Mouse (Mus musculus): Measurements from ENCODE around the gene 1700007K13Rik. TPM values are rescaled to one million over a fixed set of nuclear protein-coding genes. Genes with fewer than 3 reads are reported as not detected.

1700007K13Rik gene
- polyA plus RNA-seq, 1 experiment from 2014 or later, result 0.69 TPM

DNA sequence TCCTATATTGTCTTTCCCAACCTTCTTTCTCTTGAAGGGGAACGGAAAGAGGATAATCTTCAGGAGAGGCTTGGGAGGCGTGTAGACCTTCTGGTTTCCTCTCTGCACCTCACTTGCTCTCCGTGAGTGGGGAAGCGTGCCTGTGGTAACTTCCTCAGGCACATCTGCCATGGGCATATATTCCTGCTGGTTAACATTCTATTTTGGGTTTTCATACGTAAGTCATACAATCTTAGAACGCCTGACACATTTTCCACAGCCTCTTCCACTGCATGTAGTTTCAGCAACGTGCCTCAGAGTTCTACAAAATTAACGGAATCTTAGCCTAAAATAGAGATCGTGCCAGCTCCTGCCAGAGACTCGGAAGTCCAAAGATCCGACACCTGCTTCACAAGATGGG, 30.7 kb downstream of the 1700007K13Rik start:
- no peak for ATAC-seq (ENCODE audit: insufficient number of reproducible peaks, insufficient read depth, low FRiP score, low TSS enrichment)
- Histone ChIP-seq H3K4me2 (replicated peaks) (no peak overlapping the region), H3K4me1 (0 out of 2 replicates have a peak, but pooled peaks cover 4% of the 10 kb centered on the region), H3K27me3 (no peaks in the 10 kb centered on the region), H3K9ac (no peak overlapping the region), H3K27ac (no peak overlapping the region), H3K9me3 (no peaks in the 10 kb centered on the region), H3K36me3 (no peaks in the 10 kb centered on the region), H3K4me3 (no peak overlapping the region)
- WGBS, result 85% methylated on average over 11 of the region's 11 CpGs

DNA sequence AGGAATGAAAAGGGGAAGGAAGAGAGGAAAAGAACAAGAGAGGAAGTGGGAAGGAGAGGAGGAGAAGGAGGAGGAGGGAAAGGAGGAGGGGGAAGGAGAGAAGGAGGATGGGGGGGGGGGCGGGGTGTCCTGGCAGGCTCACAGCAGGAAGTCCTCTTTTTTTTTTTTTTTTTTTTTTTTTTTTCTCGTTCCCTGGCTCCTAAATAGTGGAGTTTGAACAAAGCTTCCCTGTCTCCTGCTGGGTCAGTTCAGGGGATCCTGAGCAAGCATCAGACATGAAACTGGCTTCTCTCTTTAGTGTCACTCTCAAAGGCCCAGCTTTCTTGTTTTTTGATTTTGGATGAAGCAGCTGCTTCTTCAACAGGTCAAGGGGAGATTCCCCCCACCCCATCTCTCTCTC, 32.6 kb downstream of the 1700007K13Rik start:
- ATAC-seq (ENCODE audit: insufficient number of reproducible peaks, insufficient read depth, low FRiP score, low TSS enrichment), result no peak
- 0% methylated on average over 1 of the region's 2 CpGs for WGBS

DNA sequence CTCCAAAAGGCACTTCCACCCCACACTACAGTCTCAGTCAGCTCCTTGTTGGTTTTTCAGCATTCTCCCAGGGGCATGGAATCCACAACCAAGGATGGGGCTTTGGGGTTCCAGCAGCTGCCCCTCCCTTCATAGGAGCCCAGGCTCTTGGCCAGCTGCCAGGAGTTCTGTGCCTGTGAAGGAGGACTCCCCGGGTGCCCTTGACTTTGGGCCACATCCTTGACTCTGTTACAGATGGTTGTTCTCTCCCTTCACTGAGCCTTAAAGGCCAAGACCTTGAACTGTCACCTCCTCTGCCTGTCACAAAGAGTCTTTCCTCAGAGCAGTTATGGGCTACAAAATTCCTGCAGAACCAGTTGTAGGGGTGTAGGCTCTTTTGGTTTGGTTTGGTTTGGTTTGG, 33.3 kb downstream of the 1700007K13Rik start:
- Histone ChIP-seq H3K4me1 (0 out of 2 replicates have a peak, but pooled peaks cover 4% of the 10 kb centered on the region), H3K4me3 (no peak overlapping the region), H3K27me3 (no peaks in the 10 kb centered on the region), H3K27ac (no peak overlapping the region), H3K4me2 (replicated peaks) (no peak overlapping the region), H3K9ac (no peak overlapping the region), H3K36me3 (no peaks in the 10 kb centered on the region), H3K9me3 (no peaks in the 10 kb centered on the region)
- WGBS, result 50% methylated on average over 1 of the region's 1 CpGs
- no peak for ATAC-seq (ENCODE audit: insufficient number of reproducible peaks, insufficient read depth, low FRiP score, low TSS enrichment)

More for the DNA sequence above, 32.6 kb downstream of the 1700007K13Rik start:
- Histone ChIP-seq H3K9ac (no peak overlapping the region), H3K9me3 (no peaks in the 10 kb centered on the region), H3K4me1 (0 out of 2 replicates have a peak, but pooled peaks cover 4% of the 10 kb centered on the region), H3K4me3 (no peak overlapping the region), H3K27me3 (no peaks in the 10 kb centered on the region), H3K27ac (no peak overlapping the region), H3K4me2 (replicated peaks) (no peak overlapping the region), H3K36me3 (no peaks in the 10 kb centered on the region)

DNA sequence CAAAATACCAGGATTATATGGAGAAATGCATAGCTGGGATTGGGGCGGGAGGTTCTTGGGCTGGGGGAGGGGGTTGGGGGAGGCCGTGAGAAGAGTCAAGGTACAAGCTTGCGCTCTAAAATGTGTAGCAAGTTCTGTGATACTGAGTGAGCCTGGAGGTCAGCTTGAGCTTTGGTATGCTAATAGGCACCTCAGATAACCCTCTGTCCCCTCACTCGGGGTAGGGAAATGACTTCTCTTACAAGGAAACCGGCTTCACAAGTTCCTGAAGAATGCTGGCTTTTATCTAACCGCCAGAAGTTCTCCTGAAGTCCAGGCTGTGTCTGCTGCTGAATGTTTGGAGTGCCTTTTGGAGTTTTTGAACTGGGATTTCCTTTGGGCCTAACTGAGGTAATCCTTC, 35.3 kb downstream of the 1700007K13Rik start:
- H3K27me3 ChIP-seq, result no peaks in the 10 kb centered on the region
- no peaks in the 10 kb centered on the region for H3K9me3 ChIP-seq
- WGBS, result 55% methylated on average over 6 of the region's 6 CpGs
- H3K9ac ChIP-seq, result no peak overlapping the region
- H3K4me2 ChIP-seq (replicated peaks), result no peak overlapping the region
- no peaks in the 10 kb centered on the region for H3K36me3 ChIP-seq
- 0 out of 2 replicates have a peak, but pooled peaks cover 4% of the 10 kb centered on the region for H3K4me1 ChIP-seq
- H3K4me3 ChIP-seq, result no peak overlapping the region
- H3K27ac ChIP-seq, result no peak overlapping the region
- no peak for ATAC-seq (ENCODE audit: insufficient number of reproducible peaks, insufficient read depth, low FRiP score, low TSS enrichment)

DNA sequence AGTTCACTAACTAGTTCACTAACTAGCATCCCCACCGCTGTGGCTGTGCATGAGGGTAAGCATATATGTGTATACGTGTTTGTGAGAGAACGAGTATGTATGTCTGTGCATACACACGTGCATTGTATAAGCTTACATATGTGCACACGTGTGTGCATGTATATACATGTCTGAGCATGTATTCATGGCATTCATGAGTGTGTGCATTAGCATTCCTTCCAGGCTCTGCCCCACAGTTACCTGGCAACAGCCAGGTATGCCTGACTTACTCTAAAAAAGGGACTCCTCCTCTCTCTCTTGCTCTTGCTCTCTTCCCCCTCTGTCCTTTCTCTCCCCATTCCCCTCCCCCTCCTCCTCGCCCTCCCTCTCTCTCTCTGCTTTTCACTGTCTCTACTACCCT, 38.9 kb downstream of the 1700007K13Rik start:
- H3K4me1 ChIP-seq, result no peaks in the 10 kb centered on the region
- WGBS, result 83% methylated on average over 6 of the region's 6 CpGs
- ATAC-seq (ENCODE audit: insufficient number of reproducible peaks, insufficient read depth, low FRiP score, low TSS enrichment), result no peak
- no peak overlapping the region for H3K27ac ChIP-seq
- H3K36me3 ChIP-seq, result no peaks in the 10 kb centered on the region
- no peak overlapping the region for H3K4me2 ChIP-seq (replicated peaks)
- no peaks in the 10 kb centered on the region for H3K9me3 ChIP-seq
- H3K4me3 ChIP-seq, result no peak overlapping the region
- no peak overlapping the region for H3K9ac ChIP-seq
- no peaks in the 10 kb centered on the region for H3K27me3 ChIP-seq

DNA sequence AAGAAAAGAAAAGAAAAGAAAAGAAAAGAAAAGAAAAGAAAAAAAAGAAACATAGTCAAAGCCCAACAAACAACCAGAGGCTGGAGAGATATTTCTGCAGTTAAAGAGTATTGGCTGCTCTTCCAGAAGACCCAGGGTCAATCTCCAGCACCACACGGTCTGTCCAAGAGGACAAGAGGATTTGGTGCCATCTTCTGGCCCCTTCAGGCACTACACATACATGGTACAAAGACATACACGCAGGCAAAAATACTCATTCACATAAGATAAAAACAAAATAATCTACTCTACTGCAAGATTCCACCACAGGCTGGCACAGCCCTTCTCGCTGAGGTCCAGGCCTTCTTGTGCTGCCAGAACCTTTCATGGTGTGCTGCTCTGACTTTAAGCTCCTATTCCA, 43.0 kb downstream of the 1700007K13Rik start:
- H3K36me3 ChIP-seq, result no peaks in the 10 kb centered on the region
- no peak overlapping the region for H3K4me2 ChIP-seq (replicated peaks)
- H3K9me3 ChIP-seq, result no peaks in the 10 kb centered on the region
- H3K4me1 ChIP-seq, result no peaks in the 10 kb centered on the region
- H3K4me3 ChIP-seq, result no peak overlapping the region
- H3K9ac ChIP-seq, result no peak overlapping the region
- ATAC-seq (ENCODE audit: insufficient number of reproducible peaks, insufficient read depth, low FRiP score, low TSS enrichment), result no peak
- H3K27me3 ChIP-seq, result no peaks in the 10 kb centered on the region
- no peak overlapping the region for H3K27ac ChIP-seq
- 39% methylated on average over 3 of the region's 3 CpGs for WGBS

DNA sequence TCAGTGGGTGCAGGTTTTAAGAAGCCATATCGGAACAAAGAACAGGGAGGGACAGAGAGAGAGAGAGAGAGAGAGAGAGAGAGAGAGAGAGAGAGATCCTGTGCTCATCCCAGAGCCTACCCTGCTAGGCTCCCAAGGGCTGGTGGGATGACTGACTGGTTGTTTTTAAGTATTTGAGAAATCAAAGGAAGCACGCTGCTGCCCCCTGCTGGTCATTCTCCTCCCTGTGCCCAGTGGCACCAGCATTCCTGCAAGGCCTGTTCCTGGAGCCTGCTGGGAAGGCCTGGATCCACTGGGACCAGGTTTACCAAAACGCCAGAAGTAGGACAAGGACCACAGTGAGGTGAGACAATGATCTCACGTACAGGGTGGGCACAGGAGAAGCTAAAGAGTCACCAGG, 46.2 kb downstream of the 1700007K13Rik start:
- H3K4me1 ChIP-seq, result peaks cover 4% of the 10 kb centered on the region; the same call in 1 of the 2 replicates
- ATAC-seq (ENCODE audit: insufficient number of reproducible peaks, insufficient read depth, low FRiP score, low TSS enrichment), result no peak
- no peaks in the 10 kb centered on the region for H3K9me3 ChIP-seq
- H3K36me3 ChIP-seq, result no peaks in the 10 kb centered on the region
- WGBS, result 18% methylated on average over 4 of the region's 4 CpGs
- no peaks in the 10 kb centered on the region for H3K27me3 ChIP-seq
- H3K27ac ChIP-seq, result no peak overlapping the region
- no peak overlapping the region for H3K4me3 ChIP-seq
- H3K4me2 ChIP-seq (replicated peaks), result no peak overlapping the region
- H3K9ac ChIP-seq, result no peak overlapping the region

DNA sequence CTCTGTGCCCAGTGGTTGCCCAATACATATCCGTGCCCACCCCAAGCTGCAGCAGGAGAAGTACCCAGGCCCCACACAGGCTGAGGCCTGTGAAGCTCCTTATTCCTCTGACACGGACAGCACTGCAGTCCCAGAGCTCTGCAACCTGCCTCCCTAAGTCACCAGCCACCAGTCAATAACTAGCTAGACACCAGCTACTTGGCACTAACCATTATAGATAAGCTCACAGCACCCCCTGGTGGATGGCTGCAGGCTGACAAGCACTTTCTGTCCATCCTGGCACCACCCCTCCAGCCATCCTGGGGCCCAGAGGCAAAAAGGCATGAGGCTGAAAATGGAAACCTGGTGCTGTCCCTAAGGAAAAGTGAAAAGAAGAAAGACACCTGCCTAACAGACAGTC, 48.1 kb downstream of the 1700007K13Rik start:
- no peak overlapping the region for H3K27ac ChIP-seq
- H3K36me3 ChIP-seq, result no peaks in the 10 kb centered on the region
- H3K9me3 ChIP-seq, result no peaks in the 10 kb centered on the region
- ATAC-seq (ENCODE audit: insufficient number of reproducible peaks, insufficient read depth, low FRiP score, low TSS enrichment), result no peak
- no peak overlapping the region for H3K9ac ChIP-seq
- peaks cover 4% of the 10 kb centered on the region; the same call in 1 of the 2 replicates for H3K4me1 ChIP-seq
- WGBS, result 45% methylated on average over 2 of the region's 2 CpGs
- H3K4me2 ChIP-seq (replicated peaks), result no peak overlapping the region
- no peak overlapping the region for H3K4me3 ChIP-seq
- H3K27me3 ChIP-seq, result no peaks in the 10 kb centered on the region

DNA sequence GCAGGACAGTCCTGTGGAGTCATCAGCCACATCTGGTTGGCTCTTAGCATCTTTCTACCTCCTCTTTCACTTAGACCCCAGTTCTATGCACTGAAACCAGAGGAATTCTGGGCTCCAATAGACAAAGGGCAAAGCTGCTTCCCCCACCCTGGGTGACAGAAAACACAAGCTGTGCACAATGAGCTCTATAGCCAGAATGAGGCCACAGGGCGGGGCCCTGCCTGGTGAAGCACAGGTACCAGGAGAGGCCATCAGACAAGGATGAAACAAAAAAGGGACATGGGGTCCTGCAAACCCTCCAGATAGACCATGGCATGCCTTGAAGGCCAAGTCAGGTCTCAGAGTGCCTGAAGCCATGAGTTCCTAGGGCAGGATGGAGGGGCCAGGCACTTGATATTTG, 49.6 kb downstream of the 1700007K13Rik start:
- H3K27ac ChIP-seq, result no peak overlapping the region
- no peak overlapping the region for H3K4me3 ChIP-seq
- no peaks in the 10 kb centered on the region for H3K36me3 ChIP-seq
- peaks cover 4% of the 10 kb centered on the region; the same call in 1 of the 2 replicates for H3K4me1 ChIP-seq
- 78% methylated on average over 1 of the region's 1 CpGs for WGBS
- H3K9ac ChIP-seq, result no peak overlapping the region
- no peak for ATAC-seq (ENCODE audit: insufficient number of reproducible peaks, insufficient read depth, low FRiP score, low TSS enrichment)
- no peaks in the 10 kb centered on the region for H3K27me3 ChIP-seq
- H3K4me2 ChIP-seq (replicated peaks), result no peak overlapping the region
- H3K9me3 ChIP-seq, result no peaks in the 10 kb centered on the region

DNA sequence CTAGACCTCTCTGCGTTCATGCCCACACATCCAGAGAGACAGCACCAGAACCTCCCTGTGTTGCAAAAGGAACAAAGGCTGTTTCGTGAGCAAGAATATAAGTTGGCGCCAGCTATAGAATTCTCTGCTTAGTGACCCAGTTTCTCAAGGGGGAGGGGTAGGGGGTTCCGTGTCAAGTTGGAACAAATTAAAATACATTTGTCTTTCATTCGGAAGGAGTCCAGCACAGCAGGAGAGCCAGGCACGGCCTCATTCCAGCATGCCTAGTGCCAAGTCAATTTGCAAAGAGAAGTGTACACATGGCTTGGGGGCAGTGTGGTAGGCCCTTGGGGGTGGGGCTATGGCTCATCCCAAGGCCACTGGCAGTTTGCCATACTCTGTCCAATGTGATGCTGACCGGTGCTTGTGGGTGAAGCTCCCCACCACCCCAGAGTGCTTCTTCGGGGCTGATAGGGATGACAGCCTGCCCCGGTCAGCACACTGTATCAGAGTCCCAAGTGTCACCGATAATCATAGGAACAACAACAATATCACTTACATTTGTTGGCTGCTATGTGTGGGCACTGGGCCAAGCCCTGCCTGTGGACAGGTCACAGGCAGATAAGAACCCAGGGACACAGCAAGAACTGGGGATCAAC, 50.6 kb downstream of the 1700007K13Rik start:
- Histone ChIP-seq H3K9ac (no peak overlapping the region), H3K9me3 (no peaks in the 10 kb centered on the region), H3K36me3 (no peaks in the 10 kb centered on the region), H3K27ac (no peak overlapping the region), H3K27me3 (no peaks in the 10 kb centered on the region), H3K4me1 (peaks cover 4% of the 10 kb centered on the region; the same call in 1 of the 2 replicates), H3K4me2 (replicated peaks) (no peak overlapping the region), H3K4me3 (no peak overlapping the region)
- WGBS, result 65% methylated on average over 10 of the region's 10 CpGs
- ATAC-seq (ENCODE audit: insufficient number of reproducible peaks, insufficient read depth, low FRiP score, low TSS enrichment), result 0 out of 2 replicates have a peak, but pooled peaks have one; percentile 22

DNA sequence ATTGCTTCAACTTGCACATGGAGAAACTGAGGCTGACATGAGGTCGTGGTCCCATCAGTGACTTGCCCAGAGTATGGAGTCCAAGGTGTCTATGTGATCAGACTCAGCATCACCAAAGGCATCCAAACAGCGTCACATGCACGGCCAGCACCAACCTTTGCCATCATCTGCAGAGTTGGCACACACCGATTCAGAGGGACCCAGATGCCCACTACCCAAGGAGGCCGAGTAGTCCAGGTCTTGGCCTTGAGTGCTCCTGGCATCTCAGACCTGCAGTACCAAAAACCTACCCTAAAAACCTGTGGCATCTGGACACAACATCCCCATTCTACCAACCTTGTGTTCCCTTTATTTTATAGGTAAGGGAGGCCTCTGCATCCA, 51.4 kb downstream of the 1700007K13Rik start:
- H3K4me3 ChIP-seq, result no peak overlapping the region
- no peak overlapping the region for H3K9ac ChIP-seq
- H3K4me1 ChIP-seq, result peaks cover 4% of the 10 kb centered on the region; the same call in 1 of the 2 replicates
- H3K9me3 ChIP-seq, result no peaks in the 10 kb centered on the region
- no peak overlapping the region for H3K27ac ChIP-seq
- no peaks in the 10 kb centered on the region for H3K27me3 ChIP-seq
- no peak for ATAC-seq (ENCODE audit: insufficient number of reproducible peaks, insufficient read depth, low FRiP score, low TSS enrichment)
- H3K36me3 ChIP-seq, result no peaks in the 10 kb centered on the region
- no peak overlapping the region for H3K4me2 ChIP-seq (replicated peaks)
- WGBS, result 90% methylated on average over 5 of the region's 5 CpGs

DNA sequence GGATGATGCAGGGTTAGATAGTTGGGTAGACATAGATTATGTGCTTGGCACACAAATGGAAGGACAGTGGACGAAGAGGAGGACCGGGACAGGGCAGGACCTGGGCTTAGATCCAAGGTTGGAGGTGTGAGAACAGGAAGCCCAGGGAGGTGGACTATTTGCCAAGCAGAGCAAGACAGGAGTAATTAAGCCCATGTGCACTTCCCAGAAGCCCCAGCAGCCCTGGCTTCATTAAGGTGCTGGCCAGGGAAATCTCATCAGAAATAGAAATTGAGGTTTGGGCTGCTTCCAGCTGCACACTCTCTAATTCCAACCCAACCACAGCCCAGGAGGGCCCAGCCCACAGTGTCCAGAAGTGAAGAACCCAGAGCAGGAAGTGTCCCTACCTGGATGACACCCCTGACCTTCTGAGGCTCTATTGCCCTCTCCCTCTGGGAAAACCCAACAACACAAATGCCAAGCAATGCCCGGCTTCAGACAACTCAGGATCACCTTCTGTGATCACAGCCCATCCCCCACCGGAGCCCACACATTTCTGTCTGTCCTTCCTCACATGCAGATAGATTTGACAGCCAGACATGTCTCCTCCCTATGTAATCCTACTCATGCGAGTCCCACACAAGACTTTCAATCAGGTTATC, 51.9 kb downstream of the 1700007K13Rik start:
- Histone ChIP-seq H3K9me3 (no peaks in the 10 kb centered on the region), H3K36me3 (no peaks in the 10 kb centered on the region), H3K9ac (no peak overlapping the region), H3K4me3 (no peak overlapping the region), H3K4me1 (peaks cover 4% of the 10 kb centered on the region; the same call in 1 of the 2 replicates), H3K27ac (no peak overlapping the region), H3K4me2 (replicated peaks) (no peak overlapping the region), H3K27me3 (no peaks in the 10 kb centered on the region)
- WGBS, result 85% methylated on average over 5 of the region's 5 CpGs
- ATAC-seq (ENCODE audit: insufficient number of reproducible peaks, insufficient read depth, low FRiP score, low TSS enrichment), result no peak

All from embryonic facial prominence, embryonic 12.5 days (tissue).